9 mouse cellular contexts compared by ENCODE assay signal in the genomic region with DNA sequence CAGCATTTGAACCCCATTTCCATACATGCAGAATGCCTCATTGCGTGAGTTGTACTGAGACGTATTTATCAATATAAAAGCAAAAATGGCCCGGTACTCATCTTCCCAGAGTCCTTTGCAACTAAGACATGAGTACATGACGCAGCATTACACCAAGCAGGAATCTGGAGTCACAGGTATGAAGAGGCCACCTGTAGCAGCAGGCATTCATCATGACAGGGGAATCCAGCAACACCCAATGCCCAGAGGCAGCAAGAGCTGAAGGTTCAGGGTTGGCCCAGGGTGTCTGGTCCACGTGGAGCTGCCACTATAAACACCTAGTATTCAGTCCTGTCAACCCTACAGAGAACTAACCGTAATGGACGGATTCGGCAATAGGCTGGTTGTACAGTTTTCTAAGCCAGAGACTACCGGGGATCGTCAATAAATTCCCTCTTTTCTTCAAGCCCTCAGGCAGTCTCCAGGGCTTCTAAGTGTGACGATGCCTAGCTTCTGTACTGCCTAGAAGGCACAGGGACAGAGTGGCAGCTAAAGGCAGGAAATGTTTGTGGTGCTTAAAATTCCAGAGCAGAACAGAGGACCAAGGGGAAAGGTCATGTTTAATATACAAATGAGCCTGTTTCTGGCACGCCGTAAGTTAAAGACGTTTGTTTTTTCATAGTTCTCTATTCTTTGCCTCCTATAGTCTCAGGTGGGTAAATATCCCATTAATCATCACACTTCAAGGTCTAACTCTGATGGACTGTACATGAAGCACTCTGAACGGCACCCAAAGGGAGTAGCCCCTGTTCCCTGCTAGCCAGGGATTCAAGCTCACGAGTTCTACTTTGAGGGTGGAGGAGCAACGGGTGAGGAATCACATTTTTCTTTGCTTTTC.
DNase-seq lines count a peak whose midpoint lies in the region; ATAC-seq and TF ChIP-seq lines count a peak whose summit lies in the region.
"Had no signal": no experiment of that assay in that cellular context is flagged by ENCODE, and none has a peak within 500 bp of the region (broad histone marks: within the 10 kb centered on the region; RNA-seq: fewer than 3 reads in every experiment).

No protein-coding gene starts in this region.

- H3K4me1 ChIP-seq in forebrain, embryonic 11.5 days (replicated peaks; ENCODE audit: control insufficient read depth, insufficient read depth, low read length), result no peaks in the 10 kb centered on the region
- H3K4me1 ChIP-seq in forebrain, embryonic 15.5 days, result no peaks in the 10 kb centered on the region
- peaks cover 20% of the 10 kb centered on the region; the same call in 1 of the 2 replicates for H3K4me1 ChIP-seq in lung, embryonic 14.5 days (ENCODE audit: insufficient read depth)

- H3K9me3 ChIP-seq in forebrain, embryonic 11.5 days (ENCODE audit: control insufficient read depth, low read length), result no peaks in the 10 kb centered on the region
- H3K9me3 ChIP-seq in forebrain, embryonic 15.5 days, result no peaks in the 10 kb centered on the region
- H3K9me3 ChIP-seq in lung, embryonic 14.5 days (ENCODE audit: low read depth, low read length), result no peaks in the 10 kb centered on the region

- no peaks in the 10 kb centered on the region for H3K36me3 ChIP-seq in forebrain, embryonic 11.5 days (ENCODE audit: control insufficient read depth, insufficient read depth, low read length)
- no peaks in the 10 kb centered on the region for H3K36me3 ChIP-seq in forebrain, embryonic 15.5 days
- H3K36me3 ChIP-seq in lung, embryonic 14.5 days (ENCODE audit: insufficient read depth), result no peaks in the 10 kb centered on the region

- H3K27ac ChIP-seq in forebrain, embryonic 11.5 days (ENCODE audit: low read depth, low read length), result no peak overlapping the region
- no peak overlapping the region for H3K27ac ChIP-seq in forebrain, embryonic 15.5 days (replicated peaks)
- peak overlapping the region; percentile 62 for H3K27ac ChIP-seq in lung, embryonic 14.5 days (ENCODE audit: low read depth)

- WGBS in forebrain, embryonic 11.5 days, result 77% methylated on average over 17 of the region's 17 CpGs
- 75% methylated on average over 17 of the region's 17 CpGs for WGBS in forebrain, embryonic 15.5 days
- 21% methylated on average over 17 of the region's 17 CpGs for WGBS in lung, embryonic 14.5 days

- no peak for TF ChIP-seq CTCF in lung, embryonic 14.5 days (IDR thresholded peaks at IDR 0.05; ENCODE audit: low read depth)

- DNase-seq in forebrain, embryonic 11.5 days (ENCODE audit: low spot score), result peak; percentile 42
- peak; percentile 61 for DNase-seq in ZHBTc4 (ENCODE audit: low read depth, low spot score)
- DNase-seq in kidney, adult 8-10 months, result peak; percentile 52 to 70
- peak; percentile 78 for DNase-seq in lung, embryonic 14.5 days
- DNase-seq in adrenal gland, postnatal 25 days, result no peak
- no peak for DNase-seq in right cerebral cortex, adult 2 months (ENCODE audit: low spot score in 2 of 2)
- no peak for DNase-seq in testis, postnatal 14 days (ENCODE audit: low spot score)

- H3K4me3 ChIP-seq in forebrain, embryonic 11.5 days (ENCODE audit: low read depth, low read length), result no peak overlapping the region
- H3K4me3 ChIP-seq in forebrain, embryonic 15.5 days, result no peak overlapping the region
- no peak overlapping the region for H3K4me3 ChIP-seq in lung, embryonic 14.5 days (ENCODE audit: low read depth, low read length)
- H3K4me3 ChIP-seq: myocyte had no signal

- ATAC-seq in forebrain, embryonic 11.5 days (replicated peaks; ENCODE audit: low FRiP score), result no peak
- no peak for ATAC-seq in forebrain, embryonic 15.5 days (replicated peaks)
- ATAC-seq in lung, embryonic 14.5 days (ENCODE audit: insufficient read depth), result peak; percentile 90

- H3K9ac ChIP-seq in forebrain, embryonic 11.5 days (ENCODE audit: low read length), result no peak overlapping the region
- H3K9ac ChIP-seq in forebrain, embryonic 15.5 days (replicated peaks), result no peak overlapping the region
- no peak overlapping the region for H3K9ac ChIP-seq in lung, embryonic 14.5 days

- no peak overlapping the region for H3K4me2 ChIP-seq in forebrain, embryonic 11.5 days (ENCODE audit: low read depth, low read length, severe bottlenecking)
- H3K4me2 ChIP-seq in forebrain, embryonic 15.5 days (replicated peaks), result no peak overlapping the region
- peak overlapping the region; percentile 12 for H3K4me2 ChIP-seq in lung, embryonic 14.5 days

- no peaks in the 10 kb centered on the region for H3K27me3 ChIP-seq in forebrain, embryonic 11.5 days (ENCODE audit: control insufficient read depth, insufficient read depth, low read length)
- H3K27me3 ChIP-seq in forebrain, embryonic 15.5 days, result no peaks in the 10 kb centered on the region
- H3K27me3 ChIP-seq in lung, embryonic 14.5 days (ENCODE audit: insufficient read depth, low read length), result no peaks in the 10 kb centered on the region

Comparison
In these comparisons a context has a peak if more than half of its experiments do, and no peak if none do; other contexts are left out.
1. DNase-seq: peak in forebrain, embryonic 11.5 days (single experiment), ZHBTc4 (single experiment), kidney, adult 8-10 months (2 of 2) and lung, embryonic 14.5 days (single experiment); none in adrenal gland, postnatal 25 days (single experiment), right cerebral cortex, adult 2 months (0 of 2) and testis, postnatal 14 days (single experiment).